Comparison of ENCODE assay signal across 9 mouse cellular contexts in the genomic region with DNA sequence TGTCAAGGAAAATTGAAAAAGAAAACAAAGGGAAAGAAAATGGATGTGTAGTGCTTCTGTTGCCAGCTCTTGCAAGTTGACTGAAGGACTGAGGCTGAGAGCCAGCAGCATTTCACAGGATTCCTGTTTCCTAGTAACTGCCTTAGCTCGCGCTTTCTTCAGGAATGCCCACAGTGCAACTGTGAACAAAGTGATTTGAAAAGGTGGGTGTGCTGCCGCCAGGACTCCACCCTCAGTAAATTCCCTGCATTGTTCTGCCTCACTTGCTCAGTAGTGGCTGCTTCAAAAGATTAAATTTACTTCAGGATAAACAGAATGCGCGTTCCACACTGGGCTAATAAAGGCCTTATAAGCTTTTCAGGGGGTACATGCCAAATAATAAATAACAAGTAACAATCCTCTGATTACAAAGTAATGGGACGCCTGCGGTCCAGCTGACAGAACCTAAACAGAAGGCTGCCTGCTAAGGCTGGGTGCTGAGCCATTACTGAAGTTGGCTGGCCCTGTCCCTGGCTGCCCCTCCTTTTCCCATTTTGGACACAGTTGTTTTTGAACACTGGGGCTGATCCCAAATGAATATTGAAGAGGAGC.
DNase-seq lines count a peak whose midpoint lies in the region; ATAC-seq and TF ChIP-seq lines count a peak whose summit lies in the region.
"Had no signal": no experiment of that assay in that cellular context is flagged by ENCODE, and none has a peak within 500 bp of the region (broad histone marks: within the 10 kb centered on the region; RNA-seq: fewer than 3 reads in every experiment).

No protein-coding gene starts in this region.

- DNase-seq in Muller cell, postnatal 12 days (ENCODE audit: inconsistent ontology term), result peak; percentile 84
- DNase-seq in cerebellum, adult 9-10 months, result peak; percentile 45
- peak; percentile 21 to 27 for DNase-seq in frontal cortex, postnatal 10 days (ENCODE audit: low spot score in 2 of 2)
- DNase-seq in left cerebral cortex, adult 2 months (ENCODE audit: extremely low spot score in 1 of 2, low spot score in 2 of 2), result peak; percentile 24 to 43
- DNase-seq in thymus, postnatal 25 days, result no peak
- no peak for DNase-seq in adrenal gland, adult 2 months
- no peak for DNase-seq in adrenal gland, postnatal 10 days

- H3K27me3 ChIP-seq in midbrain, embryonic 16.5 days (ENCODE audit: control insufficient read depth, insufficient read depth, low read depth, low read length), result no peaks in the 10 kb centered on the region

- peak overlapping the region; percentile 43 for H3K4me2 ChIP-seq in midbrain, embryonic 16.5 days (ENCODE audit: low read length)

- ATAC-seq in midbrain, embryonic 16.5 days, result peak; percentile 92

- peak overlapping the region; percentile 32; the same call in 1 of the 2 replicates for H3K9ac ChIP-seq in midbrain, embryonic 16.5 days (ENCODE audit: low read depth, low read length)
- H3K9ac ChIP-seq: liver, embryonic 14.5 days had no signal

- peak overlapping the region; percentile 76 for H3K27ac ChIP-seq in left cerebral cortex, adult 2 months
- peak overlapping the region; percentile 62 for H3K27ac ChIP-seq in midbrain, embryonic 16.5 days (ENCODE audit: low read length)
- H3K27ac ChIP-seq: liver, embryonic 14.5 days had no signal

- 4% methylated on average over 7 of the region's 7 CpGs for WGBS in midbrain, embryonic 16.5 days

- peaks cover 9% of the 10 kb centered on the region for H3K4me1 ChIP-seq in midbrain, embryonic 16.5 days (ENCODE audit: control insufficient read depth, insufficient read depth, low read length)

- no peak; the same call in 1 of the 2 replicates for TF ChIP-seq CTCF in left cerebral cortex, adult 2 months (IDR thresholded peaks at IDR 0.05)

- H3K9me3 ChIP-seq in midbrain, embryonic 16.5 days (replicated peaks; ENCODE audit: control insufficient read depth, low read length, poor library complexity, severe bottlenecking), result no peaks in the 10 kb centered on the region

- peak overlapping the region; percentile 21; the same call in 1 of the 2 replicates for H3K4me3 ChIP-seq in left cerebral cortex, adult 2 months
- peak overlapping the region; percentile 5; the same call in 1 of the 2 replicates for H3K4me3 ChIP-seq in midbrain, embryonic 16.5 days (ENCODE audit: low read depth, low read length)

- no peaks in the 10 kb centered on the region for H3K36me3 ChIP-seq in midbrain, embryonic 16.5 days (ENCODE audit: control insufficient read depth, insufficient read depth, low read length)

- intact Hi-C loops in left cerebral cortex, adult 2 months (cut with DNase I), result loop anchor here (5.0 to 10.0 kb wide), 2 partner anchors 59 to 201 kb away; no protein-coding TSS in a partner anchor

Comparison
In these comparisons a context has a peak if more than half of its experiments do, and no peak if none do; other contexts are left out.
1. DNase-seq: peak in Muller cell, postnatal 12 days (single experiment), cerebellum, adult 9-10 months (single experiment), frontal cortex, postnatal 10 days (2 of 2) and left cerebral cortex, adult 2 months (2 of 2); none in thymus, postnatal 25 days (single experiment), adrenal gland, adult 2 months (single experiment) and adrenal gland, postnatal 10 days (single experiment).